Mouse (Mus musculus) gonadal fat pad, adult 2 months (tissue): Measurements from ENCODE around the gene Hikeshi. TPM values are rescaled to one million over a fixed set of nuclear protein-coding genes. Genes with fewer than 3 reads are reported as not detected.

Experiments used
- DNase-seq: peaks from one replicate; pipeline ENCODE4 v3.0.0-alpha.2; 2012; ENCODE audit warnings: low read depth
- polyA plus RNA-seq: library from polyadenylated mRNA; depleted of rRNA; stranded (reverse); fragments of >200 nt; gene quantifications from 2 replicates; pipeline ENCODE4 v1.2.3, GENCODE M21; 2012; rRNA removed

The Hikeshi gene
- 36.9 and 41.4 TPM in 2 replicates for polyA plus RNA-seq

GRCm38 (mm10) chr7:89940571-89941463 is at the start of gene Hikeshi:
Hikeshi (minus strand) TSS chr7:89941204.
- peak; percentile 86 for DNase-seq

GRCm38 (mm10) chr7:89984421-89984820 is 43.4 kb upstream of the Hikeshi start:
- DNase-seq: no peak

- DNase-seq: no peak
These were observed 42.4 kb upstream of the Hikeshi start for GRCm38 (mm10) chr7:89983441-89983840.

- no peak for DNase-seq
These were observed 40.6 kb upstream of the Hikeshi start for GRCm38 (mm10) chr7:89981557-89981956.

- DNase-seq: no peak
These were observed 39.8 kb upstream of the Hikeshi start, which contains the start of gene Eed for GRCm38 (mm10) chr7:89980485-89981422. Eed (minus strand) TSS chr7:89980983.

- DNase-seq: no peak
These were observed 39.1 kb upstream of the Hikeshi start for GRCm38 (mm10) chr7:89980133-89980484.

- no peak for DNase-seq
These were observed 38.6 kb upstream of the Hikeshi start for GRCm38 (mm10) chr7:89979432-89980130.

GRCm38 (mm10) chr7:89976796-89977195 is 35.8 kb upstream of the Hikeshi start:
- no peak for DNase-seq

- DNase-seq: no peak
These were observed 34.6 kb upstream of the Hikeshi start for GRCm38 (mm10) chr7:89975571-89975970.

GRCm38 (mm10) chr7:89967235-89967634 is 26.2 kb upstream of the Hikeshi start:
- DNase-seq: no peak

GRCm38 (mm10) chr7:89966771-89967170 is 25.8 kb upstream of the Hikeshi start:
- no peak for DNase-seq

GRCm38 (mm10) chr7:89963135-89963534 is 22.1 kb upstream of the Hikeshi start:
- DNase-seq: no peak

GRCm38 (mm10) chr7:89957300-89957699 is 16.3 kb upstream of the Hikeshi start:
- no peak for DNase-seq

- no peak for DNase-seq
These were observed 13.3 kb upstream of the Hikeshi start for GRCm38 (mm10) chr7:89954261-89954660.

GRCm38 (mm10) chr7:89949403-89949802 is 8.4 kb upstream of the Hikeshi start:
- DNase-seq: no peak

GRCm38 (mm10) chr7:89948026-89948425 is 7.0 kb upstream of the Hikeshi start:
- DNase-seq: no peak

GRCm38 (mm10) chr7:89939497-89940353 is 1.3 kb downstream of the Hikeshi start:
- no peak for DNase-seq

- DNase-seq: no peak
These were observed 17.4 kb downstream of the Hikeshi start for GRCm38 (mm10) chr7:89923441-89924180.

- DNase-seq: no peak
These were observed 23.2 kb downstream of the Hikeshi start for GRCm38 (mm10) chr7:89917776-89918175.

GRCm38 (mm10) chr7:89916711-89917110 is 24.3 kb downstream of the Hikeshi start:
- DNase-seq: no peak
